Mouse (Mus musculus) ES-E14 (cell line): ENCODE measurements at regions not wholly inside any gene's neighbourhood (a gene's known extent, or its start where the extent isn't known, plus 50 kb on each side); places are given as distances from the start of the nearest gene placed in this dataset.

Experiments used
- CHD2 ChIP-seq: IDR thresholded peaks from 2 replicates; pipeline ENCODE4 v1.6.1; 2014; ENCODE audit warnings: mild to moderate bottlenecking, low read depth, low read length, inconsistent platforms
- HCFC1 ChIP-seq: IDR thresholded peaks from 2 replicates; pipeline ENCODE4 v1.6.1; 2012; ENCODE audit warnings: low read length, inconsistent platforms, borderline replicate concordance; ENCODE audit not compliant: insufficient read depth
- ZC3H11A ChIP-seq: IDR thresholded peaks from 2 replicates; pipeline ENCODE4 v1.6.1; 2012; ENCODE audit warnings: low read depth, mild to moderate bottlenecking, inconsistent platforms, low read length, borderline replicate concordance

- TF ChIP-seq CHD2 (no peak), ZC3H11A (no peak), HCFC1 (no peak)
These were observed 114.4 kb upstream of the Tmem45b start for GRCm38 (mm10) chr9:31578506-31579173.
